Mouse (Mus musculus): ENCODE results near the gene Cgrrf1. TPM values are rescaled to one million over a fixed set of nuclear protein-coding genes. Genes with fewer than 3 reads are reported as not detected.
"Not testable (repeated sequence)": the region's sequence is repeated elsewhere in the genome, so short reads cannot be mapped to it uniquely, and the experiment has no call there.

Gene Cgrrf1
- total RNA-seq (2021) = 10 to 100 TPM; 24.1 to 24.3 TPM

GRCm38 (mm10) chr14:46831837-46832333 is at the start of gene Cgrrf1:
TSS of gene Cgrrf1 (plus strand) at chr14:46832125.
- peak; percentile 91 for DNase-seq

GRCm38 (mm10) chr14:46782187-46782828 is 49.6 kb upstream of the Cgrrf1 start:
- no peak for DNase-seq

- no peak for DNase-seq
Observed at GRCm38 (mm10) chr14:46783327-46783926, 48.5 kb upstream of the Cgrrf1 start.

DNA sequence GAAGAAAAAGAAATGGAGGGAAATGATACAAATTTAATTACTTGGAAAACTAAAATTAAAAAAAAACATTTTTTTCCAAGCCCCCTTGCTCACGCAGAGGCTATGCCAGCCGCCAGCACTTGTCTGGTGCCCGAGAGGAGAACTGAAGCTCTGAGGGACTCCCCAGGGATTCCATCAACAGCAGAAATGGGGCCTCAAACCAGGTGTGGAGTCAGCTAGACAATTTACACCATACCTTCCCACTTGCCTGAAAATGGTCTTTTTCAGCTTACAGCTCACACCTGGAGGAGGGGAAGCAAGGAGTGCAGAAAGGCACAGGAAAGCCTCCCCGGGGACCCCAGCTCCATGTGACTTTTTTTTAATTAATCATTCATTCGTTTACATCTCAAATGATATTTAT is 46.7 kb upstream of the Cgrrf1 start:
- no peak for DNase-seq

DNA sequence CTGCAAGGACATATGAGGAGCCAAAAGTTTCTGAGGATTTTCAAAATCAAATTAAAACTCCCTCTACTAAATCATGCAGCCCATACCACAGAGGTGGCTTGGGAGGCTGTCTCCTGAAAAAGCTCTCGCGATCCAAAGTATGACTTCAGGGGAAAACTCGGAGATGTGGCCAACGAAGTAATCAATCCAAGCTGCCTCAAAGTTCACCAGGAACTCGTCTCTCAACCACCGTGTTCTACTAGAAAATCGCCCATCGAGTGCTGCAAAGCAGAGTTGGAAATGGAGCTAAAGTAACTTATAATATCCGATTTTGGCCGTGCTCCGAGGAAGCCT is 44.5 kb upstream of the Cgrrf1 start:
- peak in 1 of 2 experiments; percentile 8 for DNase-seq

- DNase-seq = peak; percentile 87 to 90
Observed at GRCm38 (mm10) chr14:46787787-46788504, 44.0 kb upstream of the Cgrrf1 start, which contains the start of gene Cnih1. TSS of gene Cnih1 (minus strand) at chr14:46788411.

DNA sequence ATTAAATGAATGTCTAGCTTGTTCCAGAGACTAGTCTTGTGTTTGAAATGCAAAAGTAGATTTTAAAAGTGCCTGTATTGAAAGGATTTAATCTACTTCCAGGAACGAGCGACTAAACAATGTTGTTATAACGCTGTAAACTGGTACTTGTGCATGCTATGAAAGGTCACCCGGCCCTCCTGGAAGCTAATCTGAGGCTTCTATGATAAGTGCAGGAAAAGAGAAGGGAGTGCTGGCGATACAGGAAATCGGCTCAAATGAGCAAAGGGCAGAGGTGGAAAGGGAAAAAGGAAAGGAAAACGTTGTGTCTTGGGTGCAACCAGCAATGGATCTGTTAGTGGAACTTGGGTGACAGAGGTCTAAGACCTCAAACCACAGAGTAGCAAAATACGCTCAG is 43.4 kb upstream of the Cgrrf1 start:
- DNase-seq = no peak

- no peak for DNase-seq
Observed at GRCm38 (mm10) chr14:46790303-46790702, 41.6 kb upstream of the Cgrrf1 start.

GRCm38 (mm10) chr14:46790723-46791122 is 41.2 kb upstream of the Cgrrf1 start:
- DNase-seq = no peak

DNA sequence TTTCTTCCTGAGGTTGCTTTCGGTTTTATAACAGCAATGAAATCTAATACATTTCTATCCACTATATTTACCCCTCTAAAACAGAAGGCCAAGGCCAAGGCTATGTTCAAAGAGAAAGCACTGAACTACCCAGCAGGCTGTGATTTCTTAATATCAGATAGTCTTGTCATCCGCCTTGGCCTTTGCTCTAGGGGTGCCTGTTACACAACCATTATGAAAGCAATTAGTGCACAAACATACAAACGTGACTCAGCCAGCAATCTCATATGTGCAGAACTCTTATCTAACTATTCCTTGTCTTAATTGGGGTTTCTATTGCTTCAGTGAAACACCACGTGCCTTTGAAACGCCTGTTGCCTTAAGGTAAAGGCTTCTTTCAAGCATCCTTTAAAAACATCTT is 37.8 kb upstream of the Cgrrf1 start:
- no peak for DNase-seq

DNA sequence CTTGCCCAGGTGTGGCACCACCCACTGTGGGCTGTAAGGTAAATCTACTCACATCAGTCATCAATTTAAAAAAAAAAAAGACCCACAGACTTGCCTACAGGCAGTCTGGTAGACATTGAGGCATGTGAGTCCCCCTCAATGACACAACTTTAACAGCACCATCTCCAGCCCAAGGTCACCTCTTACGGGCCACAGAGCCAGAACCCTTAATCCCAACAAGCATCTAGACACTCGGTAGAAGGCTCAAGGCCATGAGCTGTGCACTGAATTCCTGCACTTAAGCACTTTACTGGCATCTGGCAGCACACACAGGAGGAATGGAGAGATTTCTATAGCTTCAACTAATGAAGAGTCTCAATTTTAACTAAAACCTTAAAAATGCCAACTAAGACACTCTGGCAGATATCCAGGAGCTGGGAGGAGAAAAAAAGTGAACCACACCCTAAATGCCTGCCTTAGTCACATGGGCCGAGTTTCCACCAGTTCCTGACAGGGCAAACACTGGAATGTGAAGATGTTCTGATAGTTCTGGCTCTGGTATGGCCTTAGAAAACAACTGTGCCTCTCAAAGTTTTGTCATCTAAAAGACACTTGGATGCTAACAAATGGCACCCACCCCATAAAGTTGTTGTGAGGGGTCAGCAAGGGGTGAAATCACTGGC is 31.1 kb upstream of the Cgrrf1 start:
- DNase-seq = no peak

DNA sequence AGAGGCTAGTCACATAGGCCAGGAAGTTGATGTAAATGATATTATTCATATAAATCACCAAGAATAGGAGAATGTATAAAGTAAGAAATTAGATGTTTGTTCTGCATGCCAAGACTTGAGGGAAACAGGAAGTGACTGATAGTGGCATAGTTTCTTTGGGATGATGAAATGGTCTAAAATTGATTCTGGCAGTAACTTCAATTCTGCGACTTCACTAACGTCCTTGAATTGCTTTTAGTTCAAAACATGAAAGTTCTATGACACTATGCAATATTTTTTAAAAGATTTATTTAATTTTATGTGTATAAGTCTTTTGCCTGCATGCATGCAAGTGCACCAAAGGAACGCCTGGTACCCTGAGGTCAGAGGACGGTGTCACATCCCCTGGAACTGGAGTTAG is 28.7 kb upstream of the Cgrrf1 start:
- no peak for DNase-seq

GRCm38 (mm10) chr14:46803791-46804190 is 28.1 kb upstream of the Cgrrf1 start:
- DNase-seq = no peak

- no peak for DNase-seq
Observed at GRCm38 (mm10) chr14:46806186-46806585, 25.7 kb upstream of the Cgrrf1 start.

DNA sequence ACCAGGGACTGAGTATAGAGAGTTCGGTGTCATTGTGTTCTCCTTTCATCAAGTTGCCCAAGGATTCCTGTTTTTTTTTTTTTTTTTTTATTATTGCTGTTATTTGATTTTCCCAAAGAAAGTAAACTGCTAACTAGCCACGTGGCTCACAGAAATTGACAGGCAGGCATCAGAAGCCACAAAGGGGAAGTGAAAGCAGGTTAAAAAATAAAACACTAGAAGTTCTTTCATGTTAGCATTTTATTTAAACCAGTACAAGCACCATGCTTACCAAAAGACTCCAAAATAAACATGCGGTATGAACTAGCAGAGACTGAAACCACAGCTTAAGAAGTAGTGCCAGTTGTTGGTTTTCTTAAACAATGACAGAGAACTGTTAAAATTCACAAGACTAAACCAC is 24.0 kb upstream of the Cgrrf1 start:
- no peak for DNase-seq

- no peak for DNase-seq
Observed at GRCm38 (mm10) chr14:46815640-46816039, 16.3 kb upstream of the Cgrrf1 start.

DNA sequence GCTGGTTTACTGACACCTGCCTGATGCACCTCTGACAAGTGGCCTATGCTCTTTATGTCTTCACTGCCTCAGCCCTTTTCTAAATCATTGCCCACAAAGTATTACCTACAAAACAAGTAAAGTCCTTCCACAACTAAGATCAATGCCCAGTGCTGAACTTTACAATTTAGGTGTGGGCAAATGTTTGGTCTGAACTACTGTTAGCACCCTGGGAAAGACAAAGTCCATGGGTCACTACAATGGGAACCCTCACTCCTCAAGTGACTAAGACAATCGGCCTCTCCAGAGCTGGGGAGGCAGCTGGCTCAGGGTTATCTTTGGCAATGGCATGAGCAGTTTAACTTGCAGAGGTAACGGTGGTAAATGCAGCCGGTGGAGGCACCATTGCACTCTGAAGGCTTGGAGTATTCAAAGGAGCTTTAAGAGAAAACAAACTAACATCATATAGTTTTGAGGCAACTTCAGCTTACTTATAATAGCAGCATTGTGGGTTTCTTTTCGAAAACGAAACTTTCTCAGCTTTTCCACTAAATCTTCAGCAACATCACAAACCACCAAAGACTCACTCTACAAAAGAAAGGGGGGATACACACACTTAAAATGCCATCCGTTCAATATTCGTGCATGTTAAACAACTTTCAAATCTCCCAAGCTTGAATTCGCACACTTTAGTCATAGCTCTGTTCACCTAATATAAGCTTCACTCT is 14.9 kb upstream of the Cgrrf1 start:
- DNase-seq = no peak

DNA sequence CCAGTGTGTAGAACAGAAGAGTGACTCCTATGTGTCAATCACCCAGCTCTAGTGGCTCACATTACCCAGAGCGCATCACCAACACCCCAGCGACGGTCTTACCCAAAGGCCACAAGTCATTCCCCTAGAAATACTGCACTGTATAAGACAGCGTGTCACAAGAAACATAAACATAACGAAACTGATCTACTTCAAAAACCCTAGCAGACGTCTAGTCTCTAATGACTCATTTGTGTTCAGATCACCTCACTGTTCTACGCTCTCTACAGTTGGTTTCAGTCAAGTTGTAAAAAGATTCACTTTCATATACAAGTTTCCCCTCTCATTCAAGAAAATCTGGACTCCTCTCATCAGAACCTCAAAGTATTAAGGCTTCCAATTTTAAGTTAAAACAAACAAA is 13.2 kb upstream of the Cgrrf1 start:
- DNase-seq = no peak

GRCm38 (mm10) chr14:46819961-46820360 is 12.0 kb upstream of the Cgrrf1 start:
- not testable (repeated sequence) for DNase-seq

DNA sequence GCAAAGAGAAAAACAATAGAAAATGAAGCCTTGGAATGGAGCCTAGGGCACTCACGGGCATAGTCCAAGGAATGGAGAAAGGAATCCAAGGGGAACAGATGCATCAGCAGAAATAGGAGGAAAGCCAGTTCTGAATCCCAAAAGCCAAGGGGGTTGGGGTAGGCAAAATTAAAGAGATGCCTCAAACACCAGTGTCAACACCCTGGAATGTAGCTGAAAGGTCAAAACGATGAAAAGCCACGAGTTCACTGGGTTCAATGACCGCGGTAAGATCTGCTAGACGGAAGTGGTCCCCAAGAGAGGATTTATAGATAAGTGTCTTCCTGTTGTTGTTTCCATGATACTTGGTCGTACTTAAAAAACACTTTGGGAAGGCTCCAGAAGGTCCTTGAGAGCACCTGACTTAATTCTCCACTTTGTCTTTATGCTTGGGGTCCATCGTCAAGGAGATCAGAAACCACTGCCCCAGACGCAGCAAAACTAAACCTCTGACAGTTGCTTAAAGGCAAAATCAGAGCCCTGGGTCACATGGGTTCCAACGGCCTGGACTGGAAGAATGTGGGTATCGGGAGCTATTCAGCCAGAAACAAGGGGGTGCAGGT is 10.6 kb upstream of the Cgrrf1 start:
- DNase-seq = no peak

- peak; percentile 96 to 97 for DNase-seq
Observed at GRCm38 (mm10) chr14:46821873-46822716, 9.8 kb upstream of the Cgrrf1 start, which contains the start of gene Gmfb. TSS of gene Gmfb (minus strand) at chr14:46822242.

All from layer of hippocampus, postnatal 36 days (tissue).